Mouse (Mus musculus) hindbrain, embryonic 15.5 days (tissue): Measurements from ENCODE around the gene Tmem144. TPM values are rescaled to one million over a fixed set of nuclear protein-coding genes. Genes with fewer than 3 reads are reported as not detected.
A peak's percentile ranks its signal among the peaks of the same experiment; 100 is the strongest.

Source experiments
- ATAC-seq: fragments of 200-750 bp; cut with Nextera tagmentation; 2 replicates; pipeline ENCODE4 v1.8.0; 2017; ENCODE audit warnings: low read depth, moderate number of reproducible peaks, moderate TSS enrichment; ENCODE audit not compliant: low FRiP score
- H3K27ac ChIP-seq: fragments of 300-500 bp; sonication (generic); replicated peaks from 2 replicates; pipeline ENCODE4 v1.5.1; 2015; ENCODE audit warnings: mild to moderate bottlenecking, inconsistent platforms
- H3K27me3 ChIP-seq: fragments of 300-500 bp; sonication (generic); 2 replicates; pipeline ENCODE4 v1.6.1; 2015; ENCODE audit warnings: control low read depth, inconsistent platforms
- H3K36me3 ChIP-seq: fragments of 300-500 bp; sonication (generic); 2 replicates; pipeline ENCODE4 v1.6.1; 2015; ENCODE audit warnings: control low read depth, inconsistent platforms
- H3K4me1 ChIP-seq: fragments of 300-500 bp; sonication (generic); replicated peaks from 2 replicates; pipeline ENCODE4 v1.6.1; 2015; ENCODE audit warnings: control low read depth, inconsistent platforms
- H3K4me2 ChIP-seq: fragments of 300-500 bp; sonication (generic); 2 replicates; pipeline ENCODE4 v1.6.1; 2015; ENCODE audit warnings: moderate library complexity, mild to moderate bottlenecking, inconsistent platforms
- H3K4me3 ChIP-seq: fragments of 300-500 bp; sonication (generic); 2 replicates; pipeline ENCODE4 v1.5.1; 2015; ENCODE audit warnings: mild to moderate bottlenecking, inconsistent platforms
- H3K9ac ChIP-seq: fragments of 300-500 bp; sonication (generic); 2 replicates; pipeline ENCODE4 v1.6.1; 2015; ENCODE audit warnings: inconsistent platforms
- H3K9me3 ChIP-seq: fragments of 300-500 bp; sonication (generic); 2 replicates; pipeline ENCODE4 v1.6.1; 2016; ENCODE audit warnings: control low read depth, inconsistent platforms
- WGBS: fragments of 180-500 bp; shearing (Covaris S2); methylation state at CpG from one replicate; pipeline ENCODE4 v1.1.7; 2015; 5-methylcytosine and 5-hydroxymethylcytosine counted together
- polyA plus RNA-seq: library from polyadenylated mRNA; unstranded; fragments of >200 nt; fragmentation: Nextera tagmentation; extraction: Ambion mirVana; gene quantifications from 2 replicates; pipeline ENCODE4 v1.2.1, GENCODE M21; 2015

Tmem144 gene
- polyA plus RNA-seq, 1 experiment from 2014 or later, result 1.5 TPM

DNA sequence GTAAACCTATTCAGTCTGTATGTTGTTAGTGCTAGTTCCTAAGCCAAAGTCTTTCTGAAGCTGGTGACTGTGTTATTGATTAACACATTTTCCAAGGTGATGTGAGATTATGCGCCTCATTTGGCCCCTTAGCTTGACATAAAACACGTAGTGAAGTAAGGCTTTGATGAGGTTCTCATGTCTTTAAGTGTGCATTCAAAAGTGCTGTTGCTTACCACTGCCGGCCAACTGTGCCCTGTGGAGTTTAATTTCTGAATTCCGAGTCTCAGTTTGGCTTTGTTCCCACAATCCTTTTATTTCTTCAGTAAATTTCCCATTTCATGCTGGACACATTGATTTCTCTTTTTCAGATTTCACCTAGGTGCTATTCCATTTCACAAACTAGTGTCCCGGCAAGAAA lies 5.2 kb upstream of the Tmem144 start:
- H3K36me3 ChIP-seq, result no peaks in the 10 kb centered on the region
- no peak for ATAC-seq
- no peak overlapping the region for H3K4me2 ChIP-seq
- H3K27me3 ChIP-seq, result no peaks in the 10 kb centered on the region
- H3K9ac ChIP-seq, result no peak overlapping the region
- H3K4me3 ChIP-seq, result no peak overlapping the region
- no peaks in the 10 kb centered on the region for H3K4me1 ChIP-seq
- 59% methylated on average over 5 of the region's 5 CpGs for WGBS
- H3K27ac ChIP-seq, result no peak overlapping the region
- H3K9me3 ChIP-seq, result no peaks in the 10 kb centered on the region

DNA sequence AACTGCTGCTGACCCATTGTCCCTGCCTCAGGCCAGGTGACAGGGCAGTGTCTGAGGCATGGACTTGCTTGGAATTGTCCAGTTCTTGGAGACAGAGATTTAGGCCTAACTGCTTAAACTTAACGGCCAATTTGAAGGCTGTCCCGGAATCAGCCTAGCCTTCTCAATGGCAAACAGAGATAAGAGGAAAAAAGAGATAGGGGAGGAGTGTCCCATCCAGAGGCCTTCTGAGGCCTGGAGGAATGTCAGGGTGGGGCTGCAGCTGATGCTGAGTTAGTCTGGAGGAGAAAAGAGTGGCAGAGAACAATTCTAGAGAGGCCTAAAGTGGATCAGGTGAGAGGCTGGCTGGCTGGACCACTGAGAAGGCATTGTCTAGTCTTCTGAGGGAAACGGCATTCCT lies 465 bp downstream of the Tmem144 start:
- H3K4me1 ChIP-seq, result no peaks in the 10 kb centered on the region
- H3K4me3 ChIP-seq, result no peak overlapping the region
- H3K4me2 ChIP-seq, result no peak overlapping the region
- no peaks in the 10 kb centered on the region for H3K9me3 ChIP-seq
- WGBS, result 88% methylated on average over 3 of the region's 3 CpGs
- H3K27ac ChIP-seq, result no peak overlapping the region
- H3K36me3 ChIP-seq, result no peaks in the 10 kb centered on the region
- no peaks in the 10 kb centered on the region for H3K27me3 ChIP-seq
- no peak overlapping the region for H3K9ac ChIP-seq
- ATAC-seq, result no peak

DNA sequence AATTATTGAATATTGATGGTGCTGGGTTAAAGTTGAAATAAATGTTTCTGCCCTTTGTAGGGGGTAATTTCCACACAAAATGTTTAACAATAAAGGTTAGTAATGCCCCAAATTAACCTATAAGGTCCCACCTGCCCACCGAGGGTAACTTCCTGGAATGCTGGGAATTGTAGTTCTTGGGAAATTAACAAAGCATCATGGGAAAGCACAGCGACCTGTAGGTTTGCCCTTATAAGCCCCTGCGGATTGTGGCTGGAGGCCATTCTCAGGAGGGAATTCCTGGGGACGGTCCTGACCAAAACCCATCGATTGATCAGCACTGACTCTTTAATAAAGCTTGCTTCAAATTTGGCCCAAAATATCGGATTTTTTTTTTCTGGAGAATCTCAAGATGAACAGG lies 1.9 kb downstream of the Tmem144 start:
- Histone ChIP-seq H3K4me1 (no peaks in the 10 kb centered on the region), H3K4me2 (no peak overlapping the region), H3K36me3 (no peaks in the 10 kb centered on the region), H3K9ac (no peak overlapping the region), H3K27me3 (no peaks in the 10 kb centered on the region), H3K9me3 (no peaks in the 10 kb centered on the region), H3K4me3 (no peak overlapping the region), H3K27ac (no peak overlapping the region)
- 40% methylated on average over 6 of the region's 6 CpGs for WGBS
- ATAC-seq, result no peak

DNA sequence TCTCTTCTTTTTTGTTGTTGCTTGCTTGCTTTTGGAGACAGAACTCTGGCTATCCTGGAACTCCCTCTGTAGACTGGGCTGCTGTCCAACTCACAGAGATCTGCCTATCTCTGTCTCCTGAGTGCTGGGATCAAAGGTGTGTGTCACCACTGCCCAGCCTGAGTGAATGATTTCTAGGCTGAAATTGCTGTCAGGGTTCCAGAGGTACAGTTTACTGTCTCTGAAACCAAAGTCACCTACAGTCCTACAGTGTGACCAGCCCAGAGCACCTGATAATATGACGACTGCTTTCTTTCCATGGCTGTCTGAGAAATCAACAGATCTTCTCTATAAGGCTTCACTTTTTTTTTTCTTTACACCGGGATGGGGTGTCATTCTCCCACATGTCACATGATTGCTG lies 3.0 kb downstream of the Tmem144 start:
- 89% methylated on average over 2 of the region's 2 CpGs for WGBS
- Histone ChIP-seq H3K9me3 (no peaks in the 10 kb centered on the region), H3K9ac (no peak overlapping the region), H3K4me3 (no peak overlapping the region), H3K4me1 (no peaks in the 10 kb centered on the region), H3K36me3 (no peaks in the 10 kb centered on the region), H3K4me2 (no peak overlapping the region), H3K27ac (no peak overlapping the region), H3K27me3 (no peaks in the 10 kb centered on the region)
- ATAC-seq, result no peak

DNA sequence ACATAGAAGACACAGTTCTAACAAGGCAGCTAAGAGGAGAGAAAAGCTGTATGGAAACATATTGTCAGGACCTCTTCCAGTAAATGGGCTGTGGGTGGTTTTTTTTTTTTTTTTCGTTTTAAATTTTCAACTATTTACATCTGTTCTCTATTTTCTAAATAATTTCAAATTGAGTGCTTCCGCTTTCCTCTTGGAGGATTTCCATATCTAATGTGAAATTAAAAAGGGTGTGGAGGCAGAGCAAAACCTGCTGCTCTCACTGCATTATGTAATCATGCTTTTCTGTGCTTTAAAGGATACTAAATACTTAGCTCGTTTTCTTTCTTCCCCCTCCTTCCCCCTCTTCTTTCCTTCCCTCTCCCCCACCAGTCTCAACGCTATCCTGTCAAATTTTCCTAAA lies 3.7 kb downstream of the Tmem144 start:
- WGBS, result 56% methylated on average over 4 of the region's 4 CpGs
- H3K4me3 ChIP-seq, result no peak overlapping the region

DNA sequence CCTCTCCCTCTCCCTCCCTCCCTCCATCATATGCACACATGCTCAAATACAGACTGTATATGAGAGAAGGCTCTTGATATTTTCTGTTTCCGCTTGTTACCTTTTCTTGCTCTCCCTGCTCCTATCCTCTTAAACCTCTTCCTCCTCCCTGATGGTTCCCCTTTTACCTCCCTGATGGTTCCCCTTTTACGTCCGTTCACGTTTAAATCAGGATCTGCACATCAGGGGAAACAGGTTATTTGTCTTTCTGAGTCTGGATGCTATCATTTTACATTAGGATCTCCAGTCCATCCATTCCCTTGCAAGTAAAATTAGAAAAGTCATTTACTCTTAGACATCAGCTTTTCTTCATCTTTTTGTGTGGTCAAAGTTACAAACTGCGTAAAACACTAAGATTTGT lies 5.9 kb downstream of the Tmem144 start:
- Histone ChIP-seq H3K4me3 (no peak overlapping the region), H3K9ac (no peak overlapping the region), H3K4me1 (peaks cover 6% of the 10 kb centered on the region), H3K4me2 (no peak overlapping the region), H3K36me3 (no peaks in the 10 kb centered on the region), H3K27me3 (no peaks in the 10 kb centered on the region), H3K27ac (no peak overlapping the region), H3K9me3 (no peaks in the 10 kb centered on the region)
- 89% methylated on average over 5 of the region's 5 CpGs for WGBS
- ATAC-seq, result no peak

More for the DNA sequence above, 3.7 kb downstream of the Tmem144 start:
- no peak for ATAC-seq
- no peaks in the 10 kb centered on the region for H3K4me1 ChIP-seq
- no peaks in the 10 kb centered on the region for H3K27me3 ChIP-seq
- H3K27ac ChIP-seq, result no peak overlapping the region
- no peaks in the 10 kb centered on the region for H3K9me3 ChIP-seq
- no peak overlapping the region for H3K9ac ChIP-seq
- no peaks in the 10 kb centered on the region for H3K36me3 ChIP-seq
- H3K4me2 ChIP-seq, result no peak overlapping the region

DNA sequence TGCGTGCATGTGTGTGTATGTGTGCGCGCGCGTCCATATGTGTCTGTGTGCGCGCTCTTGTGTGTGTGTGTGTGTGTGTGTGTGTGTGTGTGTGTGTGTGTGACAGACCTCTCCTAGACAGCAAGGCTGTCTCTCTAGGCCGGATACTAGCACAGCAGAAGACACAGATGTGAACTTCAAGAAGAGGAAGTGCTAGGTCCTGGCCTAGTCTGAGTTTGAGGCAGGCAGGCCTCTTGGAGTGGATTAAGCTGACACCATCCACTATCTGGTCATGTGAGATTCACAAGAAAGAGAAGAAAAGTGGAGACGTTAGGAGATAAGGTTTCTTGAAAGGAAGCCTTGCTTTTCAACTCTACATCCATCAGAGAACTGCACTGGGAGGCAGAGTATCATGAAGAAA lies 8.6 kb downstream of the Tmem144 start:
- Histone ChIP-seq H3K4me2 (no peak overlapping the region), H3K4me3 (no peak overlapping the region), H3K27ac (no peak overlapping the region), H3K36me3 (no peaks in the 10 kb centered on the region), H3K9me3 (no peaks in the 10 kb centered on the region), H3K27me3 (no peaks in the 10 kb centered on the region), H3K9ac (no peak overlapping the region), H3K4me1 (peaks cover 7% of the 10 kb centered on the region)
- ATAC-seq, result no peak
- WGBS, result 90% methylated on average over 9 of the region's 9 CpGs

DNA sequence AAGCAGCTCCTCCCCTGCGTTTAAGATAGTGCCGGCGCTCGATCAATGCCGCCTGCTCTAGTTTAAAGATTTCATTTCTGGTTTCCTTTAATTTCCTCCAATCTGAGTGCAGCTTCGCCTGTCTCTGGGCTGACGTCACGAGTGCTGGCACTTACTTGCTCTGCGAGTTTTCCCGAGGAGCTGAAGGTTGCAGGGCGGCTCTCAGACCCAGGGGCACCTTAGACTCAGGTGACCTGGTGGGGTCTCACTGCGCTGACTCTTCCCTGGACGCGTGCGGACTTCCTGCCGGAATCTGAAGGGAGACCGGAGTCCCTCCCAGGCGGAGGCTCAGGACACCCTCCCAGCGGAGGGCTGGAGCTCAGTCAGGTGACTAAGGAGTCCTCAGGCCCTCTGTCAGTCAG lies 10.0 kb downstream of the Tmem144 start:
- ATAC-seq, result peak; percentile 83
- under 1% methylated on average over 19 of the region's 19 CpGs for WGBS
- peak overlapping the region; percentile 50 for H3K4me3 ChIP-seq

DNA sequence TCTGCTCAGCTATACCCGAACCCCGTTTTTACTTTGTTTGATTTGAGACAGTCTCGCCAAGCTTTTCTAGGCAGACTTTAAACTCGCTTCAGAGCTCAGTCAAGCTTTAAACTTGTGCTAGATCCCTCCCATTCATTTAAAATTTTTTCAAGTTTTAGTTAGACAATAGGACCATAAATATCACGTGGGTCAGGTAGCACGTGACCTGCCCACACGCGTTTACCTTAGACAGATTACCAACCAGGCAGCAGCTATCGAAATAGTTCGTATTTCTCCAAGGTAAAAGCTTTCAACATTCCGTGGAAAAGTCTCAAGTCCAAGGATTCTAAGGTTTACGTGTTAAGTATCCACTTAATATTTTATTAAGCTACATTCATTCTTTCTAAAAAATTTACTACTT lies 10.4 kb downstream of the Tmem144 start:
- Histone ChIP-seq H3K4me3 (peak overlapping the region; percentile 50), H3K9ac (peak overlapping the region; percentile 44), H3K36me3 (no peaks in the 10 kb centered on the region), H3K27ac (no peak overlapping the region), H3K4me1 (peaks cover 7% of the 10 kb centered on the region), H3K9me3 (no peaks in the 10 kb centered on the region), H3K4me2 (peak overlapping the region; percentile 94), H3K27me3 (no peaks in the 10 kb centered on the region)
- 9% methylated on average over 12 of the region's 12 CpGs for WGBS
- ATAC-seq, result peak; percentile 52

More for the DNA sequence above, 10.0 kb downstream of the Tmem144 start:
- Histone ChIP-seq H3K4me2 (peak overlapping the region; percentile 94), H3K27ac (no peak overlapping the region), H3K9me3 (no peaks in the 10 kb centered on the region), H3K9ac (peak overlapping the region; percentile 44), H3K4me1 (peaks cover 7% of the 10 kb centered on the region), H3K36me3 (no peaks in the 10 kb centered on the region), H3K27me3 (no peaks in the 10 kb centered on the region)

DNA sequence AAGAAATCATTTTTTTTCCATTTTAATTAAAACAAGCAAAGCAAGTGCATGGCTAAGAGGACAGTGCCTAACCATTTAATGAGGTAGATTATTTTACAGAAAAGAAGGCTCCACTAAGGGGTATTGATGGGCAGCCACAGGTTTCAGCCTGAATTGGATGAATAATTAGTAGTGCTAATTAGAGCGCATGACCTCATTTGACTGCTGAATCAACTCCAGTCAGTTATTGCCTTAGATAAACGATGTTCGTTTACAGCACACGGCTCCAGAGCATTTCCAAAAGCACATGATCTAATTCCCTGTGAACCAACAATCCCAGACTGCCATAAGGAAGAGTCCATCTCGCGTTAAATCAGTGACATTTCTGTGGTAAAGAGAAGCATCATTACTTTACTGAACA lies 11.1 kb downstream of the Tmem144 start:
- no peak for ATAC-seq
- H3K9me3 ChIP-seq, result no peaks in the 10 kb centered on the region
- H3K9ac ChIP-seq, result no peak overlapping the region
- no peak overlapping the region for H3K27ac ChIP-seq
- no peaks in the 10 kb centered on the region for H3K27me3 ChIP-seq
- no peaks in the 10 kb centered on the region for H3K36me3 ChIP-seq
- H3K4me3 ChIP-seq, result peak overlapping the region; percentile 50
- peaks cover 7% of the 10 kb centered on the region for H3K4me1 ChIP-seq
- 52% methylated on average over 6 of the region's 6 CpGs for WGBS
- H3K4me2 ChIP-seq, result peak overlapping the region; percentile 94

DNA sequence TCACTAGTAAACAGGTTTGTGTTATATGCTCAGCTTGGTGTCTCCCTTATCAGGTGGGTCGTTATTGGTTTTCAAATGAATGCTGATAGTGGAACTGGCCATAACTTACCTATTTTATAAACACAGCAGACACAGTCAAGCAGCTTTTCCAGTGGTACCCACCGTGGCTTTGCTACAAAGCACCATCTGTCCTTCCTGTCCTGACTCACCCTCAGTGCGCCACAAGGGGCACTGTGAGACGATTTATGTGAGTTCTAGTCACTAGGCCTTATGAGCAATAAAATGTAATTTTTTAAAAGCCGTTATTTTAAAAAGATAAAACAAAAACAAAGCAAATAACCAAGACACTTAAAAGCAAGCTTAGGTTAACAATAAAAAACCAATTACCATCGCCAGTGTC lies 13.8 kb downstream of the Tmem144 start:
- ATAC-seq, result no peak
- Histone ChIP-seq H3K4me2 (no peak overlapping the region), H3K36me3 (no peaks in the 10 kb centered on the region), H3K27ac (no peak overlapping the region), H3K4me3 (no peak overlapping the region), H3K9me3 (no peaks in the 10 kb centered on the region), H3K4me1 (peaks cover 7% of the 10 kb centered on the region), H3K27me3 (no peaks in the 10 kb centered on the region), H3K9ac (no peak overlapping the region)
- 54% methylated on average over 6 of the region's 6 CpGs for whole genome bisulfite sequencing

DNA sequence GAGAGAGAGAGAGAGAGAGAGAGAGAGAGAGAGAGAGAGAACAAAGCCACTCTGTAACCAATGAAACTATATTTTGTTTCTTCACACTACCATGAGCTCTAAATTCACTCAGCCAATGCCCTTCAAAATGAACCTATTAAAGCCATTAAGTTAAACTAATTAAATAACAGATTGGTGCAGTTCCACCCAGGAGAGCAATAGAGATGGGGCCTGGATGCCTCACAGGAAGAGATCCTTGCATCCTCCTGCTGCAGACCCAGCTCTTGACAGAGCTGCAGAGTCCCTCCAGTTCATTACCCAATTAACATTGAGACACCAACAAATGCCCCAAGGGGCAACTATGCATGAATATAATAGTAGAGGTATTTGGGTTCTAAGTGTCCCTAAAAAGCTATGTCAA lies 23.3 kb downstream of the Tmem144 start:
- Histone ChIP-seq H3K27me3 (no peaks in the 10 kb centered on the region), H3K36me3 (no peaks in the 10 kb centered on the region), H3K4me1 (no peaks in the 10 kb centered on the region), H3K9me3 (no peaks in the 10 kb centered on the region), H3K27ac (no peak overlapping the region), H3K4me3 (no peak overlapping the region), H3K9ac (no peak overlapping the region), H3K4me2 (no peak overlapping the region)
- no peak for ATAC-seq

DNA sequence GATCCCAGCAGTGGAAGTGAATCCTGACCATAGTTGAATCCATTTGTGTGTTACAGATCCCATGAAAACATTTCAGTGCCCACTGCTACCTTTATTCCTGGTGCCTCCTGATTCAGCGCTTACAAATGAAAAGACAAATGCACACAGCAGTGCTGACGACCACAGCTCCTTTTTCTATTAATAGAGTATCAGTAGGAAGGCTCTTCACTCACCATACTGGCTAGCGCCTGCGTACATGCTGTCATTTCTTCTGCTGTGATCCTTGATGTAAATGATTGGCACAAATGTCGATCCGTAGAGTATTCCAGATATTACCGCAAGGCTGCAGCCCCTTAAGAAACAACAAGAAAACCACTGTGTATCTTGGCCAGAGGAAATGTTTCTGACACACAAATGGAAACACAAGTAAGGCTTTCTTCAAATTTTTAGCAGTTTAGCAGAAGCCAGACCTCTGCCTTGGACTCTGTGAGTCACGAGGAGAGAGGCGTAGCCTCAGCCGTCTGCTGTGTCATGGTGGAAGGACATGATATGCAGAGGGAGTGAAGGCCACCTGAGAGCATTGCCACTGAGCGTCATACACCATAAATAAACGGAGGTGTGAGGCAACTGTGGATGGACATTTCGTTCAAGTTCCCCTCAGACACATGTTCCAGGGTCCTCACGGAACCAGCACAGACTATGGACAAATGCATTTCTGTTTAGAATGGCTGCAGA lies 27.3 kb downstream of the Tmem144 start:
- Histone ChIP-seq H3K4me2 (no peak overlapping the region), H3K9me3 (no peaks in the 10 kb centered on the region), H3K9ac (no peak overlapping the region), H3K4me1 (no peaks in the 10 kb centered on the region), H3K27me3 (no peaks in the 10 kb centered on the region), H3K27ac (no peak overlapping the region), H3K36me3 (no peaks in the 10 kb centered on the region), H3K4me3 (no peak overlapping the region)
- no peak for ATAC-seq
- WGBS, result 88% methylated on average over 14 of the region's 14 CpGs
